9 mouse cellular contexts compared by ENCODE assay signal in genomic region chrX:60609202-60609601, GRCm38 (mm10). TPM values are rescaled to one million over a fixed set of nuclear protein-coding genes. Genes with fewer than 3 reads are reported as not detected.
A peak's percentile ranks its signal among the peaks of the same experiment; 100 is the strongest.
DNase-seq lines count a peak whose midpoint lies in the region; ATAC-seq and TF ChIP-seq lines count a peak whose summit lies in the region.
"Had no signal": no experiment of that assay in that cellular context is flagged by ENCODE, and none has a peak within 500 bp of the region (broad histone marks: within the 10 kb centered on the region; RNA-seq: fewer than 3 reads in every experiment).

No protein-coding gene starts in this region.

- H3K27ac ChIP-seq in liver, embryonic 14.5 days, result no peak overlapping the region
- H3K27ac ChIP-seq in liver, embryonic 12.5 days, result no peak overlapping the region
- H3K27ac ChIP-seq: midbrain, embryonic 12.5 days had no signal

- no peak for TF ChIP-seq EP300 in liver, embryonic 14.5 days (IDR thresholded peaks at IDR 0.05; ENCODE audit: low read depth)

- H3K4me1 ChIP-seq in liver, embryonic 14.5 days (replicated peaks; ENCODE audit: control insufficient read depth in 2 of 2, insufficient read depth in 2 of 2, low read length in 1 of 2), result no peaks in the 10 kb centered on the region
- H3K4me1 ChIP-seq in liver, embryonic 12.5 days, result no peaks in the 10 kb centered on the region
- H3K4me1 ChIP-seq: midbrain, embryonic 12.5 days had no signal

- H3K9ac ChIP-seq in liver, embryonic 14.5 days (replicated peaks), result no peak overlapping the region
- no peak overlapping the region for H3K9ac ChIP-seq in liver, embryonic 12.5 days
- H3K9ac ChIP-seq: midbrain, embryonic 12.5 days had no signal

- no peak overlapping the region for H3K4me2 ChIP-seq in liver, embryonic 14.5 days (ENCODE audit: low read depth)
- H3K4me2 ChIP-seq in liver, embryonic 12.5 days, result no peak overlapping the region
- H3K4me2 ChIP-seq: midbrain, embryonic 12.5 days had no signal

- H3K9me3 ChIP-seq in liver, embryonic 14.5 days (ENCODE audit: control insufficient read depth, low read length), result no peaks in the 10 kb centered on the region
- H3K9me3 ChIP-seq in liver, embryonic 12.5 days (replicated peaks), result no peaks in the 10 kb centered on the region
- H3K9me3 ChIP-seq: midbrain, embryonic 12.5 days had no signal

- H3K4me3 ChIP-seq in liver, embryonic 14.5 days (ENCODE audit: insufficient read depth in 1 of 2, low read depth in 2 of 2, low read length in 2 of 2), result no peak overlapping the region
- no peak overlapping the region for H3K4me3 ChIP-seq in liver, embryonic 12.5 days
- H3K4me3 ChIP-seq: midbrain, embryonic 12.5 days had no signal

- H3K27me3 ChIP-seq in liver, embryonic 14.5 days (ENCODE audit: control insufficient read depth, insufficient read depth, low read length), result no peaks in the 10 kb centered on the region
- H3K27me3 ChIP-seq in liver, embryonic 12.5 days (replicated peaks), result no peaks in the 10 kb centered on the region
- H3K27me3 ChIP-seq: midbrain, embryonic 12.5 days had no signal

- no peaks in the 10 kb centered on the region for H3K36me3 ChIP-seq in liver, embryonic 14.5 days (replicated peaks; ENCODE audit: control insufficient read depth, insufficient read depth, low read depth)
- H3K36me3 ChIP-seq in liver, embryonic 12.5 days, result no peaks in the 10 kb centered on the region
- H3K36me3 ChIP-seq: midbrain, embryonic 12.5 days had no signal

- DNase-seq in frontal cortex, postnatal 25 days (ENCODE audit: low spot score in 2 of 2), result no peak
- DNase-seq in liver, embryonic 14.5 days (ENCODE audit: low read depth in 3 of 3, low spot score in 3 of 3), result no peak
- DNase-seq in MEL-GATA-1-ER (ENCODE audit: extremely low read depth, low read depth), result peak; percentile 0
- peak; percentile 20 for DNase-seq in forelimb bud, embryonic 11.5 days (ENCODE audit: low read depth, low spot score)
- DNase-seq in kidney, adult 8-10 months, result no peak
- no peak for DNase-seq in kidney, postnatal 10 days

- TF ChIP-seq CTCF in liver, embryonic 14.5 days (IDR thresholded peaks at IDR 0.05; ENCODE audit: low read depth), result peak; percentile 34; the same call in 1 of the 2 replicates

- peak; percentile 77 for ATAC-seq in frontal cortex, adult (ENCODE audit: low TSS enrichment)
- no peak for ATAC-seq in liver, embryonic 14.5 days (ENCODE audit: insufficient read depth)
- ATAC-seq in liver, embryonic 12.5 days, result no peak

- WGBS in liver, embryonic 14.5 days (ENCODE audit: insufficient replicate concordance), result 32% methylated on average over 3 of the region's 3 CpGs
- 30% methylated on average over 3 of the region's 3 CpGs for WGBS in liver, embryonic 12.5 days (ENCODE audit: insufficient replicate concordance)

RNA-seq across cellular contexts. Expression of gene Atp11c, which starts 16.7 kb away (rescaled TPM):
- polyA plus RNA-seq in liver, embryonic 14.5 days (2012; rRNA removed), result 2.4 and 3.4 TPM in 2 replicates
- polyA plus RNA-seq in liver, embryonic 14.5 days (2014; fragmentation: Nextera tagmentation; extraction: Ambion mirVana), result 4.9 and 5.1 TPM in 2 replicates
- polyA plus RNA-seq in liver, embryonic 12.5 days (2016; fragmentation: Nextera tagmentation; extraction: Ambion mirVana), result 5.8 TPM in 2 replicates

Comparison
In these comparisons a context has a peak if more than half of its experiments do, and no peak if none do; other contexts are left out.
1. DNase-seq: peak in MEL-GATA-1-ER (single experiment) and forelimb bud, embryonic 11.5 days (single experiment); none in frontal cortex, postnatal 25 days (0 of 2), liver, embryonic 14.5 days (0 of 3), kidney, adult 8-10 months (0 of 2) and kidney, postnatal 10 days (single experiment).